In genomic region chr2:11710101-11710500, GRCm38 (mm10) we compare ENCODE assay signal across 9 mouse cellular contexts. TPM values are rescaled to one million over a fixed set of nuclear protein-coding genes. Genes with fewer than 3 reads are reported as not detected.
DNase-seq lines count a peak whose midpoint lies in the region; ATAC-seq and TF ChIP-seq lines count a peak whose summit lies in the region.
"Not testable (repeated sequence)": the region's sequence is repeated elsewhere in the genome, so short reads cannot be mapped to it uniquely, and the experiment has no call there.
"Had no signal": no experiment of that assay in that cellular context is flagged by ENCODE, and none has a peak within 500 bp of the region (broad histone marks: within the 10 kb centered on the region; RNA-seq: fewer than 3 reads in every experiment).

No protein-coding gene starts in this region.

- TF ChIP-seq POLR2A in brain, embryonic 14.5 days (IDR thresholded peaks at IDR 0.05; ENCODE audit: borderline replicate concordance, extremely low read depth, insufficient read depth, insufficient read length, poor library complexity, severe bottlenecking); spleen, adult 2 months (IDR thresholded peaks at IDR 0.05; ENCODE audit: low read depth, low read length): not testable (repeated sequence)

- peak; percentile 58 for DNase-seq in MEL-GATA-1-ER (ENCODE audit: extremely low read depth, low read depth)
- peak; percentile 38 for DNase-seq in brain, embryonic 14.5 days (ENCODE audit: low read depth)
- peak; percentile 46 for DNase-seq in forebrain, embryonic 14.5 days (ENCODE audit: low spot score)
- peak; percentile 83 for DNase-seq in induced T-regulatory cell, adult 2 months (ENCODE audit: low read depth)
- DNase-seq in left cerebral cortex, postnatal 4 days = peak; percentile 13
- DNase-seq in lung, postnatal 25 days (ENCODE audit: low spot score) = peak; percentile 21
- peak; percentile 11 to 39 for DNase-seq in spleen, adult 2 months (ENCODE audit: low read depth in 1 of 2, low spot score in 2 of 2)
- DNase-seq in urinary bladder, postnatal 36 days (ENCODE audit: low spot score in 2 of 2) = peak; percentile 7 to 25

- intact Hi-C loops in left cerebral cortex, postnatal 4 days (cut with DNase I) = not testable (repeated sequence)

- not testable (repeated sequence) for H3K36me3 ChIP-seq in forebrain, embryonic 14.5 days (ENCODE audit: control insufficient read depth, insufficient read depth, low read length); spleen, adult 2 months (ENCODE audit: control insufficient read depth, insufficient read depth, low read length)

- not testable (repeated sequence) for ATAC-seq in forebrain, embryonic 14.5 days

- H3K4me3 ChIP-seq in forebrain, embryonic 14.5 days (ENCODE audit: low read depth, low read length); spleen, adult 2 months (ENCODE audit: extremely low read depth, insufficient read depth, insufficient read length): not testable (repeated sequence)

- not testable (repeated sequence) for H3K4me2 ChIP-seq in forebrain, embryonic 14.5 days (ENCODE audit: low read length)

- peak; percentile 34; the same call in 1 of the 2 replicates for TF ChIP-seq CTCF in brain, embryonic 14.5 days (IDR thresholded peaks at IDR 0.05; ENCODE audit: borderline replicate concordance, extremely low read depth, insufficient read depth, insufficient read length)
- TF ChIP-seq CTCF in spleen, adult 2 months (IDR thresholded peaks at IDR 0.05; ENCODE audit: extremely low read depth, insufficient read depth, insufficient read length, insufficient replicate concordance) = peak; percentile 10; the same call in 1 of the 2 replicates

- not testable (repeated sequence) for H3K27me3 ChIP-seq in forebrain, embryonic 14.5 days (replicated peaks; ENCODE audit: control insufficient read depth, insufficient read depth, low read length); spleen, adult 2 months (ENCODE audit: control insufficient read depth, insufficient read depth, low read length)

- H3K4me1 ChIP-seq in forebrain, embryonic 14.5 days (ENCODE audit: control insufficient read depth, insufficient read depth, low read length); spleen, adult 2 months (ENCODE audit: control insufficient read depth, insufficient read depth, insufficient read length): not testable (repeated sequence)

- 56% methylated on average over 4 of the region's 4 CpGs for WGBS in forebrain, embryonic 14.5 days
- 45% methylated on average over 4 of the region's 4 CpGs for WGBS in spleen, adult 2 months

- not testable (repeated sequence) for H3K9me3 ChIP-seq in forebrain, embryonic 14.5 days (replicated peaks; ENCODE audit: control insufficient read depth, low read length)

- not testable (repeated sequence) for H3K27ac ChIP-seq in forebrain, embryonic 14.5 days (ENCODE audit: low read depth, low read length); spleen, adult 2 months (ENCODE audit: insufficient read depth, low read length)

- H3K9ac ChIP-seq in forebrain, embryonic 14.5 days (ENCODE audit: low read length) = not testable (repeated sequence)

RNA-seq across cellular contexts. Expression of gene Il15ra, which starts 5.0 kb away (rescaled TPM):
- 0.28 and 0.70 TPM in 2 replicates for polyA plus RNA-seq in brain, embryonic 14.5 days (2012; rRNA removed)
- polyA plus RNA-seq in forebrain, embryonic 14.5 days (2014; fragmentation: Nextera tagmentation; extraction: Ambion mirVana) = 0.53 and 0.63 TPM in 2 replicates
- total RNA-seq in left cerebral cortex, postnatal 4 days (2021) = 1 to 10 TPM; 2.0 to 2.2 TPM
- polyA plus RNA-seq in spleen, adult 2 months (2012; rRNA removed) = 33.2 and 57.8 TPM in 2 replicates
- polyA plus RNA-seq: erythroblast, embryonic 14.5 days had no signal

Comparison
In these comparisons a context has a peak if more than half of its experiments do, and no peak if none do; other contexts are left out.
1. DNase-seq: peak in every context shown above with its lines; median percentile 83 in induced T-regulatory cell, adult 2 months; 58 in MEL-GATA-1-ER; 46 in forebrain, embryonic 14.5 days; 38 in brain, embryonic 14.5 days; 25 in spleen, adult 2 months; 21 in lung, postnatal 25 days; 16 in urinary bladder, postnatal 36 days; 13 in left cerebral cortex, postnatal 4 days.
2. RNA of gene Il15ra, which starts 5.0 kb away (polyA plus RNA-seq): 33.2 to 57.8 TPM in spleen, adult 2 months; 0.28 to 0.70 TPM in brain, embryonic 14.5 days and 0.53 to 0.63 TPM in forebrain, embryonic 14.5 days; every median in the first group is over 10 times any median in the second.